Mouse (Mus musculus): Measurements from ENCODE around the gene Asns.

The Asns gene

DNA sequence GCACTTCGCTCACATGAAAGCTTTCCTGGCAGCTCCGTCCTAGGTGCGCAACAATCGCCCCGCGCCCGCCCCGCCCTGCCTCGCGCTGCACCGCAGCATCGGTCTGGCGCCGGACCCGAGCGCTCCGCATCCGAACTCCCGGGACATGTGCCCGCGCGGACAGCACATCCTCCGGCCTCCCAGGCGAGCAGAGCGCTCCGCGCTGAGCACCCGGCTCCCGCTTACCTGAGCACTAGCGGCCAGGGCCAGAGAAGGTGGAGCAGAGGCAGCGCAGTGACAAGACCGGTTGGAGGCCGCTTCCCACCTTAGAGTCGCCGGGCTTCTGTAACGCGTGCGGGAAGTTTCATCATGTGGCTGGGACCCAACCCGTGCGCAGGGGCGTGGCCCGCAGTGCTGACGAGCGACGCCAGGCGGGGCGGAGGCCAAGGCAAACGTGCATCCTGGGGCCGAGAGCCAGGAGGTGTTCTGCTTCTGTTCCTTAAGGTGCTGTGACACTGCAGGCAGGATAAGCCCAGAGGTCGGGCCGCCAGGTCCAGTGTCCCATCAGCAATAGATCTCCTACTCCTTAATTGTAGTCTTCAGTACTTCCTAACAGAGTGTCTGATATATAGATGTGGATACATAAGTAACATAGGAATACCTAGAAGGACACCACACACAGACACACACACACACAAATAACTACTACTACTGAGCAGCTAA lies at the start of gene Asns:
Asns (minus strand) TSS at position 371 of the 702 bp plus-strand sequence.
- DNase-seq, result peak; percentile 66 to 67

DNA sequence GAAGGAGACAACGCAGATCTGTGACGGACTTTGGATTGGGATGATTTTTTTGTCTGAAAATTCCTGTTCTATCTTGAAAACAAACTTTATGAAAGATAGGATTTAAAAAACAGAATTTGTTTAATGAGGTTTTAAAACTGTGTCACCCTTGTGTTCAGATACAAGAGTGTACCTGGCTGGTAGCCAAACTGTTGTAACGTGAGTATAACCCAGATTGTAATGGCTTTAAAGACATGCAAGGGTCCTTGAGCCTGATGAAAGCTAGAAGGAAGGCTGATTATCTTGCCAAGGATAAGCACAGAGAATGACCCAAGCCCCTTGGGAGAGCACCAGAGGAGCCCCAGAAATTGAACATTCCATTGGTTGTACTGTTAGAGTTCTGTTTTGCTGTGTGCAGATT lies 48.7 kb upstream of the Asns start:
- DNase-seq, result no peak

DNA sequence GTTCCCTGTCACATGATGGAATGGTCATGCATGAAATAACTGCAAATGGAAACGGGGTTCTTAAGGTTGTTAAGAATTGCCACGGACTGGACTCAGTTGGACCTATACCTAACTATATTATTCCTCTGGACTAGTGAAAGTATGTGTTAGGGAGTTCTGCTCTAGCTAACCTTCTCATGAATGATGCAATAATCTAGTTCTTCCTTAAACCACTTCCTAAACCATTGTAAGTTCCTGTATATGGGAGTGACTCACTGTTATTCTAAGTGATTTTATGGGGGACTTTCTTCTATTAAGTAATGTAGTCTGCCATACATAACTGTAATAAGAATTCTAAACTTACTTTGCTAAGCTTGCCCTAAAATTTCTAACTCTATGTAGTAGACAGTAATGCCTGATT lies 44.8 kb upstream of the Asns start:
- no peak for DNase-seq

DNA sequence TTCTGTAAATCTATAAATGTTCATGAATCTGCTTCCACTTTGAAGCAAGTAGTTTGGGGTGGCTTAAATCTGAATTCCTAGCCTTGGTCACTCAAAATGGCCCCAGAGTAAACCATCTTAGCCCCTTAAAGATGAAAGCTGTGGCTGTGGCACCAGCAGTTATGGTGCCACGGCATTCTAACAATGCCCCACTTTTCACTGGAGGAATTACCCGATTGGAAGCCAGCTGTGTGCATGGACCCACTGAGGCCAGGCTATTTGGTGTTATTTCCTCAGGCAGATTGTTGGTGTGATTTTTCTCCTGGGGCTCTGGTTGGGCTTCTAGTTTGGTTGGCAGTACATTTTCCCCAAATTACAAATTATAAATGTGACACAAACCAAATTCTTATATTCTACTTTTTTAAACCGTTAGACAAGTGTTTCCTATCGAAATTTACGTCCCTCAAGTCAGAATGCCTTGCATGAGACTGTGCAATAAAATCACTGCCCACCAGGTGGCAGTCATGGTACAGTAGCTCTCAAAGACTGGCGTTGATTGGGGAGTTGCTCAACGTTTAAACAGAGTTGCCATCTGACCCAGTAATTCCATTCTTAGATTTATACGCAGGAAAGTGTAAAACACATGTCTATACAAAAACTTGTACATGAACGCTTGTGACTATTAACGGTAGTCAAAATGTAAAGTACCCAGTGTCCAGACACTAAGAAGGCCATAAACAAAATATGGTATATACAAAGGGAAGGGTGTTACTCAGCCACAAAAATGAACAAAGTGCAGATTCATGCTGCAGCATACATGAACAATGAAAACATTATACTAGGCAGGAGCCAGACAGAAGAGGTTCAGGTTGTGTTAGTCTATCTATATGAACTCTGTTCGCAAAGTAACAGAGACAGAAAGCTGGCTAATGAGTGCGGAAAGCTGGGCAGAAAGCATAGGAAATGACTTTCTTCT lies 40.0 kb upstream of the Asns start:
- DNase-seq, result peak; percentile 88 to 90

DNA sequence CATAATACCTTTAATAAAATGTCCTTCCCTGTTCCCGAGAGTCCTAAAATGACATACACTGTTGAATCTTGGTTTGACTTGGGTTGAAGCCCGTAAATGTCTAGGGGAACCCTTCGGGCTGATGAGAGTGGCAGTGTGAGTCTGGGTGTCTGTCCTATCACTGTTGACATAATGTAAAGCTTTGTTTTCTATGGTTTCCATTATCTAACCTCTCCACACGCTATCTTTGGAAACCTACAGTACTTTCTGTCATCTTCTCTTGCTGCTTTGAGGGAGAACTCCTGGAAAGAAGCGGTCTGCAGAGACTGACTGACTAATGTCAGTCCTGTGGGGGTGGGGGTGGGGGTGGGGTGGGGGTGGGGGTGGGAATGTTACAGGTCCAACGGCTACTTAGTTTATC lies 39.0 kb upstream of the Asns start:
- DNase-seq, result no peak

DNA sequence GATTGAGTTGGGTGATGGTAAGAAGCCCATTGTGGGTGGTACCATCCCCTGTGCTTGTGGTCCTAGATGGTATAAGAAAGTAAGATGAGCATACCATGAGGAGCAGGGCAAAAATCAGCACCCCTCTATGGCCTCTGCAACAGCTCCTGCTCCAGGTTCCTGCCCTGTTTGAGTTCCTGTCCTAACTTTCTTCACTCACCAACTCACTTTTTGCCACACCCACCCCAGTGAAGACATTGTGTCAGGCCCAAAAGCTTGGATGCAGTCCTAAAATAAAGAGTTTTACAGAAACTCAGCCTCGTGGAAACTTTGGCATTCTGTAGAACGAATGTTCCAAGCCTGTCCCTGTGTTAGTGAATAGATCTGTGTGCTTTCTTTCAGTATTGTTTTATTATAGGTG lies 36.1 kb upstream of the Asns start:
- no peak for DNase-seq

DNA sequence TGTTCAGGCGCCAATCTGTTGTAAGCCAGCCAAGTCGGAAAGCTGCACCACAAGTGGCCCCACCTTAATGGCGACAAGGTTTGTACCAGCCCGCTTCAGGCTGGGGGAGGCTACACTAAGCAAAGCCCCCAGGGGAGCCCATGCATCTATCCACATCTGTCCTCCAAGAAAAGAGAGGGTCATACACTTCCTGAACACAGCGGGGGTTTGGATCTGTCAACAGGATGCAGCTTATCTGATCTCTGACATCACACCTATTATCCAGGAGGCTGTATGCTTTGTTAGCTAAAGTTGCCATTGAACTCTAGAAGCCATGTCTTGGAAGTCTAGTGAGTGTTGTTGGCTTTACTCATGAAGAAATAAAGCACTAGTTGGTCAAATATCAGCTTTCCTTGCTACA lies 35.2 kb upstream of the Asns start:
- no peak for DNase-seq

DNA sequence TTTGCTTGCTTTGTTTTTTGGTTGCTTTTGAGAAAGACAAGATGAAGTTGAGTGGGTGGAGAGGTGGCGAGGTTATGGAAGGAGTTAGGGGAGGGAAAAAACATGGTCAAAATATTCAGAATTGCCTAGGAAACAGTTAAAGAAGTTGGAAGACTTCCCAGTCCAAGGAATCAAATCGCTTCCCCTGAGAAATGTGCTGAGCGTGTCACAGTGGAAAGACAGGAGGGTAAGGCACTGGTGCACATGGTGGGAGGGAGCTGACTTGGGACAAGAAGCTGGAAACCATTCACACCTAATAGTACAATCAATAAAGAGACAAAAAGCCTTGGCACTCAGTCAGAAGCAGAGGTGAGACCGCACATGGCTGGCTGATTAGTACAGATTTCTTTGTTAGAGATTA lies 23.2 kb upstream of the Asns start:
- no peak for DNase-seq

DNA sequence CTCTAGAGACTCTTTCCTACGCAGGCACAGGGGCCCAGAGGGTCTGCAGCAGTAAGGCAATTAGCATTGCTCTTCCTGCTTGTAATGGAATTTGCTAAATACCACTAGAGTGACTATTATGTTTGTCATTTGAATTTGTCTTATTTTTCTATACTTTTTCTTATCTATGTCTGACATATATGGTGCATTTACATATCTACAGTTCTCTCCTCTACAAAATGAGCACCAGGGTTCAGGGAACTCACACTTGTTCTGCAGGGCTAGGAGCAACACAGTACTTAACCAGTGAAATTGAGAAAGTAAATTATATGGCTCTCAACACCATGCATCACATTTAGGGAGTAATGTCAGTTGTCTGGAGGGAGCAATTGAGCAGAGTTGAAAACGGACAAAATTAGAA lies 21.2 kb upstream of the Asns start:
- DNase-seq, result no peak

DNA sequence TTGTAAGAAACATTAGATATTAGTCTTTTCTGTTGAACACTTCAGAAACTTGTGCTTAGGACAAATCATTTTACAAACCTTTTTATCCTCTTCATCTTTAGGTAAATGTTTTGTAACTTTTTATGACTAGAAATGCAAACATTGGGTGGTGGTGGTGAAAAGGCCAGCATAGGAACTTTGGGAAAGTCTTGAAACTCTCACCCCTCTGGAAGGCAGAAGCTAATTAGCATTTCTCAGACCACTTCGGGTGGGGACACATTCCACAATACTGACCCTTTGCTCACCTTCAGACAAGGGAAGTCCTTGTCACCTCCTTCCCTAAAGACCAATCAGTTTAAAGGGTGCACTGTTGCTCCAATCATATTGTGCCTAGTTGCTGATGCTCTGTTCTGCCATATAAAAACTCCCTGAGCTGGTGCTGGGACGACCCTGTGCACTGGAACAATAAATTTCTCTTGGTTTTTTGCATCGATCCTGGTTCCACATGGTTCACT lies 18.8 kb upstream of the Asns start:
- DNase-seq, result no peak

DNA sequence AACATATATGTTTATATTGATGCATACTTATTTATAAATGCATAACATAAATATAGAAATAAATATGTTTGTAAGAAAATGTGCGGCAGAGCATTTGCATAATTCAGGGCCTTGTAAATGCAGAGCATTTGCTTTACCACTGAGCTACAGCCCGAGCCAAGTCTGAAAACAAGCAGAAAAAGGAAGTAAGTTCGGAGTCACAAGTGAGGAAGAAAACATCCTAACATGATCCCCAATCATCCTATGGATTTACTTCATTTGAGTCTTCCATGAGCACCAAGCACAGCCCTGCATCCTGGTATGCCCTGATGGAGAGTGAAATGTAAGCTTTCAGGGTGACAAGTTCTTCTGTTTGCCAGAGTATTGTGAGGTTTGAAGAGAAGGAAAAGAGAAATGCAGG lies 15.2 kb upstream of the Asns start:
- DNase-seq, result no peak

DNA sequence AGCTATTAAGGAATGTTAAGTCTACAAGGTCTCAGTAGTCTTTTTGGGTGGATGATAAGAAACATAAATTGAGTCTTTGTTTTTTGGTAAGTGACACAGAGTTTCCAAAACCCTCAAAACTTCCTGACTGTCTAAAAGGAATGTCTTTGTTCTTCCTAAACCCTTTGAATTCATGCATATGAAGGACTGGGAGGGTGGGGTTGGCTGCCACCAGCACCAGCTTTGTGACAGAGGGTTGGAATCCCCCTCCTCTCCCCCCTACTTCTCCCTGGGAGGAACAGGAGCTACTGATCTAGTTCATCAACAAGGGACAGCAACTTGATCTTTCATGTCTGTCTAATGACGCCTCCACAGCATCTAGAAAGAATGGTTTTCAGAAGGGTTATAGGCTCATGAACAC lies 13.7 kb upstream of the Asns start:
- DNase-seq, result no peak

DNA sequence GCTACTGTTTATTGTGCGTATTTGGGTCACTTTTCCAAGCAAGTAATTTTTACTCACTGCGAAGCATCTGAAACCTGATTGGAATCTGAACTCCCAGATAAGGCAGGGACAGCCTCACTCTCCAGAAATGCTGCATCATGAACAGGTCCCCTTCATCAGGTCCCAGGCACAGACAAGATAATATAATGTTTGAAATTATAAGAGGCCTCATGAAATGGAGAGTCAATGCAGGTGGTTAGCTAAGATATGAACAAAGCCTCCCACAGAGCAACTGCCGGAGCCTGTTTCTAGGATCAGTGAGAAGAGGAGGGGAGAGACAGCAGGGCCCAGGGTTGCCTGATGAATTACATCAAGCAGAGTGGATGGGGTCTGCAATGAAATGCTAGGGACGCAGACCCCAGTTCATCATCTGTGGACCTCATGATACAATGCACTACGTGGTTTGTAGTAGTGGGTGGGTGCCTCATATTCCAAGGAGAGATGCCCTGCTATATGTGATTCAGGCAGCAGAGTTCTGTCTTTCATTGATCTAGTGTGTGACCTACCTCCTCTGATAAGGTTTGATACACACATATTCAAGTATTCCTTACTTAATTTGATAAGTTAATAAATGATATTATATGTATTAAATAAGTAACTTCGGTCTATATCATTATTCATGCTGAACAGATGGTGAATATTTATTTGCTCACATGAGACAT lies 5.1 kb upstream of the Asns start:
- DNase-seq, result no peak

DNA sequence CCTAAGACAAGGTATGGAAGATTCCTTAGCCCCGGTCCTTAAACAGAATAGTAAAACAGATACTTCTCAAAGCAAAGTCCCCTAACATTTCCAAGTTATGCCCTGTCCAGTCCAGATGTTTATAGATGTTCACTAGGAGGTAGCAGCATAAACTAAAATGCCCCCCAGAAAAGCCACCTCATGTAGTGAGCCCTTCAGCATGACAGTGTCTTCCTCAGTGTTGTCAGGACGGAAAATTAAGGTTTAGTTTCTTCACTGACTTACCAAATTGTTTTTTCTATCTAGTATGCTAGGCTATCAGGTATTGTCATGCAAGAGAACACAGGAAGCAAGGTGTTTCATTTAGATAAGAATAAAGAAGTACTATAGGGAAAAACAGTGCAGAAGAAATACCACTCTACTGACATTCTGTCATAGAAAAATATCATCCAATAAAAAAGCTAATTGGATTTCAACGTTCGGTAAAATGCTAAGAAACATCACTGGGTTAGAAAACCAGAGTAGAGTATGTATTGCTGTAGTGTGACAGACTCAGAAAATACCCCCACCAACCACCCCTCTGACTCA lies 4.1 kb upstream of the Asns start:
- DNase-seq, result no peak

DNA sequence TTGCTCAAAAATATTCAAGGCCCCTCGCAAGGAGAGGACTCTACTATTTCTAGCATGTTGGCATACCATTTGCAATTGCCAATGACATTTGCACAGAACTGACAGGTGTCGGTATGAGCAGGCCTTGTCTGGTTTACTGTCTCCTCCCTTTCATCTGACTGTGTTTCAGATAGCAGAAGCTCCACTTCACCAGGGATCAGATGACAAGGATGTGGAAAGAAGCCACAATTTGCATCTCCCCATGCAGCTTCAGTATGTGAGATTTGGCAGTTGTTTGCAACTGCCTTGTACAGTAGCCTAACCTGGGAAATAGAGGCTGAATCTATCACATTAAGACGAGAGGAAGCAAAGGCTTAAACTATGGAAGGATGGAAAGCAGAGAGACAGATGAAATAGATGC lies 3.6 kb upstream of the Asns start:
- no peak for DNase-seq

DNA sequence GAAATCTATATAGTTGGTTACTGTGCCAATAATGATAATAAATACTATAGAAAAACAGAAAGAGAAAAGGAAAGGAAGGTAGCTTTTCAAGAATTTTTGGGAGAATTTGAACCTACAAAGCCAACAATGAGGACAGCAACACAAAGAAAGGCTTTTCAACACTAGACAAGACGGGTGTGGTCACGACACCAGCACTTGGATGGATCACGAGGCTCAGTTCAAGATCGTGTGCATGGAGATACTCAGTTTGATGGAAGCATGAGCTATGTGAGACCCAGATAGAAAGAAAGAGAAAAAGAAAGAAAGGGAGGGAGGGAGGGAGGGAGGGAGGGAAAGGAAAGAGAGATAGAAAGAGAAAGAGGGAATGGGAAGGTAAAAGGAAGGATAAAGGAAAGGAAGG lies 2.8 kb upstream of the Asns start:
- no peak for DNase-seq

DNA sequence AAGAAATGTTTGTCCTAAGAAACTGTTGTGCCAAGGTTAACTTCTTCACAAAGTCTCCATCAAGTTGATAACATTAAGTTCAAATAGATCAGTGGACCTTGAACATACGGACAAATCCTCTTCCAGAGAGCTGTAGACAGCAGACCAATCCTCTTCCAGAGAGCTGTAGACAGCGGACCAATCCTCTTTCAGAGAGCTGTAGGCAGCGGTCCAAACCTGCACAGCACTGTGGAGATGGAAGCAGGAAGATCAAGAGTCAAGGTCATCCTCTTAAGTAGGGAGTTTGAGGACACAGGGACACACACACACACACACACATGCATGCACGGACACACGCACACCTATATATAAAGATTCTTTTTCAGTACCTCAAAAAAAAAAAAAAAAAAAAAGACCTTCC lies 612 bp upstream of the Asns start:
- no peak for DNase-seq

DNA sequence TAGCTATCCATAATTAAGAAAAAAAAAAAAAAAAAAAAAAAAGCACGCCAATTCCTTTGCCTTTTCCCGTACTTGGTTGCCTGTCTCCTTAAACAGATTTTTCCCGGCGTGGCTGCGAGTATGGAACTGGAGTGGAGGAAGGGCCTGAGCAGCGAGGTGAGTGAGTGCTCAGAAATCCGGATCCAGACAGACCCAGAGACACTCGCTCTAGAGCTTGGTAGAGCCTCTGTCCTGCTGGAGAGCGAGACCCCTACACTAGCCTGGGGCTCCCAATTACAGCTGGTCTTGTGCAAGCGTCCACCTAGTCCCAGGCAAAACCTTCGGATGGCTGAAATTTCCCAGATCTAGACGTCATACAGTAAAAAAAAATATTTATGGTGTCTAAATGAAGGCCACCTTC lies 603 bp downstream of the Asns start:
- no peak for DNase-seq

DNA sequence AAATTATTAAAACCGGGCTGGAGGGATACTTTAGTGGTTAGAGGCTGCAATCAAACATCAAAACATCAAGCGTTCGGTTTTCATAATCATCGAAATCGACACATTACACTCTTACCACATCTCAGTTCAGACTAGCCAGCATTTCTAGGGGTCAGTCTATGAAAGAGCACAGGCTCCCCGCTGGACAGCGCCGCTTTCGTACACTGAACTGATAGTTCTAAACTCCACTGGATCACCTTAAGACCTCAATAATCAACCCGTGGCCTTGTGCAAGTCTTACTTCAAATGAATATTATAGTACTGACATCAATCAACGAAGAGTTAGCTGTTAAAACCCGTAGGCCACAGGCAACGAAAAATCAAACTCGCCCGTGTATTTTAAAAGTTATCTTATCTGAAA lies 1.0 kb downstream of the Asns start:
- DNase-seq, result no peak

DNA sequence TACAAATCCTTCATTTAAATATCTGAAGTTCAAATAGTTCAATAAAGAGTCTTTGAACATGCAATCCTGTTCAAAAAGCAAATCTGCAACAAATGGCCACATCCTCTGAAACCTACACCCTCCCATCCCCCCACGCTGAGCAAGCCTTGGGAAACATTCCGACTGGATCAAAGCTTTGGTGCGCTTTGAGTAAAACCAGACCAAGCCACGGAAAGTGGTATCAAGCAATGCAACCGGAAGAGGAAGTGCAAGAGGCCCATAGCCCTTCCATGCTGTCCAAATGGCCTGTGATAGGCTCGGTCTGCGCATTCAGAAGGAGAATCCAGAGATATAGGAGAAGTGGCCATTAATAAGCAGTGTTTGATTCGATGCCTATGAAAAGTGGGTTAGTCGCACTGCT lies 2.6 kb downstream of the Asns start:
- no peak for DNase-seq

DNA sequence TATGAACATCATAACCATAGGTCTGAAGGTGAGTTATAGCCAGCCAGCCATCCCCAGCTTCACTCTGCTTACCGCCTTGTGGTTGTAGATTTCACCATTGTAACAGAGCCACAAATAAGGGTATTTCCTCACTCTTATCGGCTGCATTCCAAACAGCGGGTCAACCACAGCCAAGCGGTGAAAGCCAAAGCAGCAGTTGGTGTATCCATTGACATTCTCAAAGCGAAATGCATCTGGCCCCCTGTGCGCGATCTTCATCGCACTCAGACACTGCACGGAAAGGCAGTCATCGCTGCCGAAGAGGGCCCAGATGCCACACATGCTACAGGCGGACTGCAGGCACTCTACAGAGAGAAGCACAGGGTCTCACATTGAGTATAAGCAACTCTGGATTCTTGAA lies 3.9 kb downstream of the Asns start:
- DNase-seq, result no peak

DNA sequence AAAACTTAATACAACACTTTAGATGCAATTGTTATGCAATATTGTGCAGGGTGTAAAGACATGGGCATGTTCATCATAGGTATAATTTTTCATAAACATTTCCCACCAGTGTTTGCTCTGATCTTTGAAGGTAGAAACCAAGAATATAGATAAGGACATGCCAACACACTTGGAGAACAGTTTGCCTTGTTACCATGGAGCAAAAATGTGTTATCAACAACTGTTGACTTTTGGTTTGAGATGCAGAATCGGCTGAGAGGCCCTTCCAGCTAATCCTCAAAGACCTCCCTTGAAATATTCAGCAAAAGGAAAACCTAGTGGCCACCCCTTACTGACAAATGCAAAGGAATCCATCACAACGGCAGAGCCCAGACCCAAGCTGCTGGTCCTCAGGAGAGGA lies 7.0 kb downstream of the Asns start:
- DNase-seq, result no peak

DNA sequence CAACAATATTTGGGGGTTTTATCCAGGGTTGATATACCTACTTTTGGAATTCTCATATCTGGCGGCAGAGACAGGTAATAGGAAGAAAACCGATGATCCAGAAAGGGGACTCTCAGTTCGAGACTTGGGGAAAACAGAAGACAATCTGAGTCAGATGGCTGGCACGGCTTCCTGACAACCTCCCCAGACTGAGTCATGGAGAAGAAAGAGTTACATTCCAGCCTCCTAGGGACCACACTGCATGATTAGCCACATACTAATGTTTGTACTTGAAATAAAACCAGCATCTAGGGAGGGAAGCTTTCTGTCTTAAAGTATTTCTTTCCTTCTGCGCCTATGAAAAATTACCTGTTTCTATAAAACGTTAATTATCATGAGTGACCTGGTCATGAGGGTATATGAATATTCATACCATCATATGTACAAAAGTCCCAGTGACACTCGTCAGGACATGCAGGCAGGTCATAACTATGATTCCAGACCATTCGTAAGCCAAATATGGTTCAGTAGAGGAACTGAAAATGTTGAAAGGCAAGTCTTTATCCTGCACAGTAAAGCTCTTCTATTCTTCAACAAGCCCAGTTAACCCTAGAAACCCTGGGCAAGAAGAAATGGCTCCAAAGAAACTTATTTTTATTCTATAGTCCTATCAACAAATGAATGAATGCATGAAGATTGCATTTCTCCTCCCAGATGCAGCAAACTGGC lies 16.7 kb downstream of the Asns start:
- DNase-seq, result no peak
